Mouse (Mus musculus) liver, adult 2 months (tissue): ENCODE results near the gene Snx13.

ENCODE experiments used
- CTCF ChIP-seq: fragments of 200-500 bp; IDR thresholded peaks from 2 replicates; pipeline ENCODE4 v1.5.1; 2011; ENCODE audit warnings: low read depth, low read length, control low read depth
- POLR2A ChIP-seq: fragments of 200-500 bp; IDR thresholded peaks from 2 replicates; pipeline ENCODE4 v1.6.1; 2011; ENCODE audit warnings: low read length, control low read depth; ENCODE audit not compliant: insufficient read depth; ENCODE audit errors: extremely low read depth

- no peak for TF ChIP-seq CTCF
- TF ChIP-seq POLR2A = no peak
Measured at GRCm38 (mm10) chr12:35153186-35153585, 106.2 kb downstream of the Snx13 start.
